Mouse (Mus musculus) lung, adult 2 months (tissue): ENCODE data around the gene Utp14a.

Source experiments
- CTCF ChIP-seq: fragments of 200-500 bp; IDR thresholded peaks from 2 replicates; pipeline ENCODE4 v1.5.1; 2011; ENCODE audit warnings: mild to moderate bottlenecking, low read length, control low read depth; ENCODE audit not compliant: insufficient read depth
- POLR2A ChIP-seq: fragments of 200-500 bp; IDR thresholded peaks from 2 replicates; pipeline ENCODE4 v1.6.1; 2011; ENCODE audit warnings: low read depth, mild to moderate bottlenecking, control low read depth, low read length, borderline replicate concordance; ENCODE audit errors: extremely low read depth

- no peak for TF ChIP-seq CTCF
- TF ChIP-seq POLR2A = no peak
Observed at GRCm38 (mm10) chrX:48234417-48234816, 22.2 kb upstream of the Utp14a start.
